Mouse (Mus musculus) A20 (cell line): ENCODE data around the gene Epha7.

Source experiments
- DNase-seq: peaks from one replicate; pipeline ENCODE4 v3.0.0-alpha.2; 2011; ENCODE audit warnings: low read depth, low spot score

The Epha7 gene

GRCm38 (mm10) chr4:28899783-28900182, 86.9 kb downstream of the Epha7 start:
- no peak for DNase-seq

GRCm38 (mm10) chr4:28901496-28901895, 88.6 kb downstream of the Epha7 start:
- no peak for DNase-seq

GRCm38 (mm10) chr4:28902004-28902704, 89.2 kb downstream of the Epha7 start:
- DNase-seq = no peak

GRCm38 (mm10) chr4:28906985-28907384, 94.1 kb downstream of the Epha7 start:
- no peak for DNase-seq

- no peak for DNase-seq
Measured at GRCm38 (mm10) chr4:28910127-28910526, 97.2 kb downstream of the Epha7 start.

- DNase-seq = no peak
Measured at GRCm38 (mm10) chr4:28912028-28912427, 99.1 kb downstream of the Epha7 start.

- DNase-seq = no peak
Measured at GRCm38 (mm10) chr4:28913613-28914012, 100.7 kb downstream of the Epha7 start.

GRCm38 (mm10) chr4:28920645-28921044, 107.7 kb downstream of the Epha7 start:
- no peak for DNase-seq

GRCm38 (mm10) chr4:28926072-28926471, 113.1 kb downstream of the Epha7 start:
- DNase-seq = no peak

- no peak for DNase-seq
Measured at GRCm38 (mm10) chr4:28933431-28933830, 120.5 kb downstream of the Epha7 start.

GRCm38 (mm10) chr4:28934802-28935201, 121.9 kb downstream of the Epha7 start:
- no peak for DNase-seq

GRCm38 (mm10) chr4:28935567-28935966, 122.6 kb downstream of the Epha7 start:
- DNase-seq = no peak

- DNase-seq = no peak
Measured at GRCm38 (mm10) chr4:28940710-28941109, 127.8 kb downstream of the Epha7 start.

- peak; percentile 12 for DNase-seq
Measured at GRCm38 (mm10) chr4:28944237-28944636, 131.3 kb downstream of the Epha7 start.

GRCm38 (mm10) chr4:28960889-28961560, 148.1 kb downstream of the Epha7 start:
- no peak for DNase-seq

- peak; percentile 10 for DNase-seq
Measured at GRCm38 (mm10) chr4:28967584-28968315, 154.8 kb downstream of the Epha7 start.

GRCm38 (mm10) chr4:28998462-28999286, 185.7 kb downstream of the Epha7 start:
- no peak for DNase-seq

GRCm38 (mm10) chr4:28999287-28999595, 186.3 kb downstream of the Epha7 start:
- DNase-seq = no peak

- DNase-seq = no peak
Measured at GRCm38 (mm10) chr4:29010333-29010732, 197.4 kb downstream of the Epha7 start.
